Mouse (Mus musculus): ENCODE results near the gene Mapk10. TPM values are rescaled to one million over a fixed set of nuclear protein-coding genes. Genes with fewer than 3 reads are reported as not detected.
"Not testable (repeated sequence)": the region's sequence is repeated elsewhere in the genome, so short reads cannot be mapped to it uniquely, and the experiment has no call there.

Gene Mapk10
- polyA plus RNA-seq, 1 experiment from 2014 or later: 30.1 TPM

GRCm38 (mm10) chr5:102952918-102953317 is 258.2 kb downstream of the Mapk10 start:
- H3K36me3 ChIP-seq (ENCODE audit: control insufficient read depth, insufficient read depth, low read length): no peaks in the 10 kb centered on the region
- H3K27me3 ChIP-seq (ENCODE audit: control insufficient read depth, insufficient read depth, low read length): no peaks in the 10 kb centered on the region
- WGBS: 88% methylated on average over 3 of the region's 3 CpGs
- no peaks in the 10 kb centered on the region for H3K9me3 ChIP-seq (ENCODE audit: control insufficient read depth, low read length)
- no peak overlapping the region for H3K9ac ChIP-seq (ENCODE audit: low read length)
- no peaks in the 10 kb centered on the region for H3K4me1 ChIP-seq (replicated peaks; ENCODE audit: control insufficient read depth, insufficient read depth, low read length)
- DNase-seq (ENCODE audit: low spot score): no peak
- ATAC-seq (replicated peaks; ENCODE audit: low FRiP score): no peak
- H3K27ac ChIP-seq (ENCODE audit: low read depth, low read length): no peak overlapping the region
- no peak overlapping the region for H3K4me2 ChIP-seq (ENCODE audit: low read depth, low read length, severe bottlenecking)
- no peak overlapping the region for H3K4me3 ChIP-seq (ENCODE audit: low read depth, low read length)

GRCm38 (mm10) chr5:102947061-102947711 is 263.9 kb downstream of the Mapk10 start:
- no peak overlapping the region for H3K9ac ChIP-seq (ENCODE audit: low read length)
- H3K27me3 ChIP-seq (ENCODE audit: control insufficient read depth, insufficient read depth, low read length): no peaks in the 10 kb centered on the region
- 79% methylated on average over 8 of the region's 8 CpGs for WGBS
- H3K36me3 ChIP-seq (ENCODE audit: control insufficient read depth, insufficient read depth, low read length): no peaks in the 10 kb centered on the region
- H3K9me3 ChIP-seq (ENCODE audit: control insufficient read depth, low read length): no peaks in the 10 kb centered on the region
- DNase-seq (ENCODE audit: low spot score): no peak
- H3K27ac ChIP-seq (ENCODE audit: low read depth, low read length): no peak overlapping the region
- no peaks in the 10 kb centered on the region for H3K4me1 ChIP-seq (replicated peaks; ENCODE audit: control insufficient read depth, insufficient read depth, low read length)
- no peak overlapping the region for H3K4me2 ChIP-seq (ENCODE audit: low read depth, low read length, severe bottlenecking)
- no peak for ATAC-seq (replicated peaks; ENCODE audit: low FRiP score)
- no peak overlapping the region for H3K4me3 ChIP-seq (ENCODE audit: low read depth, low read length)

- Histone ChIP-seq H3K36me3 (ENCODE audit: control insufficient read depth, insufficient read depth, low read length) (no peaks in the 10 kb centered on the region), H3K9ac (ENCODE audit: low read length) (no peak overlapping the region), H3K27ac (ENCODE audit: low read depth, low read length) (no peak overlapping the region), H3K4me2 (ENCODE audit: low read depth, low read length, severe bottlenecking) (no peak overlapping the region), H3K4me1 (replicated peaks; ENCODE audit: control insufficient read depth, insufficient read depth, low read length) (no peaks in the 10 kb centered on the region), H3K4me3 (ENCODE audit: low read depth, low read length) (no peak overlapping the region), H3K9me3 (ENCODE audit: control insufficient read depth, low read length) (no peaks in the 10 kb centered on the region), H3K27me3 (ENCODE audit: control insufficient read depth, insufficient read depth, low read length) (no peaks in the 10 kb centered on the region)
- DNase-seq (ENCODE audit: low spot score) (no peak), ATAC-seq (replicated peaks; ENCODE audit: low FRiP score) (no peak)
- WGBS: 94% methylated on average over 8 of the region's 8 CpGs
These were observed 264.5 kb downstream of the Mapk10 start for GRCm38 (mm10) chr5:102946625-102947024.

GRCm38 (mm10) chr5:102943864-102944630 is 267.1 kb downstream of the Mapk10 start:
- WGBS: 85% methylated on average over 17 of the region's 17 CpGs
- not testable (repeated sequence) for H3K9ac ChIP-seq (ENCODE audit: low read length); H3K9me3 ChIP-seq (ENCODE audit: control insufficient read depth, low read length); ATAC-seq (replicated peaks; ENCODE audit: low FRiP score); H3K27me3 ChIP-seq (ENCODE audit: control insufficient read depth, insufficient read depth, low read length); H3K4me3 ChIP-seq (ENCODE audit: low read depth, low read length); H3K4me1 ChIP-seq (replicated peaks; ENCODE audit: control insufficient read depth, insufficient read depth, low read length); H3K27ac ChIP-seq (ENCODE audit: low read depth, low read length); H3K4me2 ChIP-seq (ENCODE audit: low read depth, low read length, severe bottlenecking); H3K36me3 ChIP-seq (ENCODE audit: control insufficient read depth, insufficient read depth, low read length)
- peak; percentile 30 for DNase-seq (ENCODE audit: low spot score)

GRCm38 (mm10) chr5:102930161-102930560 is 281.0 kb downstream of the Mapk10 start:
- no peak overlapping the region for H3K9ac ChIP-seq (ENCODE audit: low read length)
- no peak overlapping the region for H3K4me2 ChIP-seq (ENCODE audit: low read depth, low read length, severe bottlenecking)
- 65% methylated on average over 6 of the region's 6 CpGs for WGBS
- H3K4me3 ChIP-seq (ENCODE audit: low read depth, low read length): no peak overlapping the region
- H3K4me1 ChIP-seq (replicated peaks; ENCODE audit: control insufficient read depth, insufficient read depth, low read length): no peaks in the 10 kb centered on the region
- H3K36me3 ChIP-seq (ENCODE audit: control insufficient read depth, insufficient read depth, low read length): no peaks in the 10 kb centered on the region
- ATAC-seq (replicated peaks; ENCODE audit: low FRiP score) (no peak), DNase-seq (ENCODE audit: low spot score) (no peak)
- no peaks in the 10 kb centered on the region for H3K9me3 ChIP-seq (ENCODE audit: control insufficient read depth, low read length)
- H3K27me3 ChIP-seq (ENCODE audit: control insufficient read depth, insufficient read depth, low read length): no peaks in the 10 kb centered on the region
- no peak overlapping the region for H3K27ac ChIP-seq (ENCODE audit: low read depth, low read length)

- no peaks in the 10 kb centered on the region for H3K27me3 ChIP-seq (ENCODE audit: control insufficient read depth, insufficient read depth, low read length)
- WGBS: 82% methylated on average over 5 of the region's 5 CpGs
- no peaks in the 10 kb centered on the region for H3K36me3 ChIP-seq (ENCODE audit: control insufficient read depth, insufficient read depth, low read length)
- no peak overlapping the region for H3K9ac ChIP-seq (ENCODE audit: low read length)
- H3K27ac ChIP-seq (ENCODE audit: low read depth, low read length): no peak overlapping the region
- H3K4me1 ChIP-seq (replicated peaks; ENCODE audit: control insufficient read depth, insufficient read depth, low read length): no peaks in the 10 kb centered on the region
- DNase-seq (ENCODE audit: low spot score) (peak; percentile 39), ATAC-seq (replicated peaks; ENCODE audit: low FRiP score) (no peak)
- no peaks in the 10 kb centered on the region for H3K9me3 ChIP-seq (ENCODE audit: control insufficient read depth, low read length)
- no peak overlapping the region for H3K4me3 ChIP-seq (ENCODE audit: low read depth, low read length)
- no peak overlapping the region for H3K4me2 ChIP-seq (ENCODE audit: low read depth, low read length, severe bottlenecking)
These were observed 284.3 kb downstream of the Mapk10 start for GRCm38 (mm10) chr5:102926786-102927185.

- Histone ChIP-seq H3K27me3 (ENCODE audit: control insufficient read depth, insufficient read depth, low read length) (no peaks in the 10 kb centered on the region), H3K9me3 (ENCODE audit: control insufficient read depth, low read length) (no peaks in the 10 kb centered on the region), H3K36me3 (ENCODE audit: control insufficient read depth, insufficient read depth, low read length) (no peaks in the 10 kb centered on the region), H3K27ac (ENCODE audit: low read depth, low read length) (no peak overlapping the region), H3K4me2 (ENCODE audit: low read depth, low read length, severe bottlenecking) (no peak overlapping the region), H3K4me1 (replicated peaks; ENCODE audit: control insufficient read depth, insufficient read depth, low read length) (no peaks in the 10 kb centered on the region), H3K9ac (ENCODE audit: low read length) (no peak overlapping the region), H3K4me3 (ENCODE audit: low read depth, low read length) (no peak overlapping the region)
- ATAC-seq (replicated peaks; ENCODE audit: low FRiP score): no peak
- DNase-seq (ENCODE audit: low spot score): no peak
- 86% methylated on average over 2 of the region's 2 CpGs for WGBS
These were observed 290.9 kb downstream of the Mapk10 start for GRCm38 (mm10) chr5:102920199-102920598.

- Histone ChIP-seq H3K27ac (ENCODE audit: low read depth, low read length) (no peak overlapping the region), H3K4me3 (ENCODE audit: low read depth, low read length) (no peak overlapping the region), H3K36me3 (ENCODE audit: control insufficient read depth, insufficient read depth, low read length) (no peaks in the 10 kb centered on the region), H3K9me3 (ENCODE audit: control insufficient read depth, low read length) (no peaks in the 10 kb centered on the region), H3K4me1 (replicated peaks; ENCODE audit: control insufficient read depth, insufficient read depth, low read length) (no peaks in the 10 kb centered on the region), H3K9ac (ENCODE audit: low read length) (no peak overlapping the region), H3K4me2 (ENCODE audit: low read depth, low read length, severe bottlenecking) (no peak overlapping the region), H3K27me3 (ENCODE audit: control insufficient read depth, insufficient read depth, low read length) (no peaks in the 10 kb centered on the region)
- ATAC-seq (replicated peaks; ENCODE audit: low FRiP score) (no peak), DNase-seq (ENCODE audit: low spot score) (no peak)
- WGBS: 52% methylated on average over 13 of the region's 13 CpGs
These were observed 305.5 kb downstream of the Mapk10 start for GRCm38 (mm10) chr5:102905441-102906211.
